Mouse (Mus musculus): ENCODE measurements around the gene Bcor. TPM values are rescaled to one million over a fixed set of nuclear protein-coding genes. Genes with fewer than 3 reads are reported as not detected.
A peak's percentile ranks its signal among the peaks of the same experiment; 100 is the strongest.

The Bcor gene
- polyA plus RNA-seq, 1 experiment = 11.1 TPM

DNA sequence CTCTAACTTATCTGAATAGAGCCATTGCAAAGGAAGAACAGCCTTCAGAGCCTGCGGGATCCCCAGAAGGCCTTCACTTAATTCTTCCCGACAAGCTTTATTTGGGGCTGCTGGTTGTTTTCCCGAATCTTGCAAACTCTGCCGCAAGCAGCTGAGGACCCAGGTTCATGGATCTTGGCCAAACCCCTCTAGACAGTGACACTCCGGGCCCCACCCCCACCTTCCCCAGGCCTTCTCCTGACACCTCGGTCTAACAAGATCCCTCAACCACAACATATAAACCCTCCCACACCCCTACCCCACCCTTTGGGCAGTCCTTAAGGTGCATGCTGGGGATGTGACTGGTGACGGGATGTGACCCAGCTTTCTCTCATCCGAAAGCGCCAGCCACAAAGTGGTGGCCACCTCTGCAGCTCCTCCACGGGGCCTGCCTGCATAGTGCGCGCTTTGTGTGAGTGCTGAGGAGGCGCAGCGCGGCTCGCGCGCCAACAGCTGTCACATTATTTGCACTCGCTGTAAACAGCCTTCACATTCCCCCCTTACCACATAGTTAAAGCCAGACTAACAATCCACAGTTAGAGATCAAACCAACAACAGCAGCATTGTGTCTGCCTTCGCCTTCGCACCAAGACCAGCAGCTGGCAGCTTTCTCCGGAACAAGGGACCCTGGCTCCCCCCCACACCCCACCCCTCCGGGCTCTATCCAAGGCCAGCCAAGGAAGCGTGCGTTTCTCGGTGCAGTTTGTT, 91.0 kb downstream of the Bcor start:
- Histone ChIP-seq H3K9me3 (no peaks in the 10 kb centered on the region), H3K4me3 (replicated peaks) (no peak overlapping the region), H3K36me3 (replicated peaks; ENCODE audit: low read length) (peaks cover 13% of the 10 kb centered on the region), H3K27me3 (replicated peaks) (peaks cover 59% of the 10 kb centered on the region), H3K4me1 (peaks cover 85% of the 10 kb centered on the region)
- TF ChIP-seq GATA1 (IDR thresholded peaks at IDR 0.05; ENCODE audit: borderline replicate concordance, low read length) (no peak), FLI1 (IDR thresholded peaks at IDR 0.05; ENCODE audit: low read length) (no peak)

DNA sequence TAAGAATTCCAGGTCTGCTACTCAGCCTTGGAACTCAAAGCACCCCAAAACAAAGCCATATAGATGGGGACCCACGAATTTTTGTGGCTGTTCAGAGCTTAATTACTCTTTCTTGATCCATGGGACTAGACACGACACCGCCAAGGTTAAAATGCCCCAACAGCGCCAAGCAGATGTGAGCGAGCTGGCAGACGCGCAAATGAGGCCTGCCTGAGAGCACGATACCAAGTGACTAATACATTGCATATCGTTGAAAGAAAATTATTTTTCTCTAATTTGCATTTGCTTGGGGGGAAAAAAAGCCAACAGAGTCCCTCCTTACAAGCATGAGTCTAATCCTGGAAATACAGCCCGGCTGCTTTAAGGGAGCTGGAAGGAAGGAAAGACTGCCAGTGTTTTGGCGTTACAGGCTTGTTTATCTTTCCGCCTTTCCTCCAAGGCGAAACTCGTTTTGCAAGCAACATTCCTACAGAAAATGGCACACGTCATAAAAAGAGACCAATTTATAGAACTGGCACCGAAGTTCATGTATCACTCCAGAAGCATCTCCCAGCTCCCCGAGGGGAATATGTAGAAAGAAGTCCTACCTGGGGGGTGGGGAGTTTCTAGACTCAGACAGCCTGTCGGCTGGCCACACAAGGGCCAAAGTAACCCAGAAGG, 92.2 kb downstream of the Bcor start:
- Histone ChIP-seq H3K36me3 (replicated peaks; ENCODE audit: low read length) (peaks cover 17% of the 10 kb centered on the region), H3K4me1 (peaks cover 79% of the 10 kb centered on the region), H3K4me3 (replicated peaks) (no peak overlapping the region), H3K9me3 (no peaks in the 10 kb centered on the region), H3K27me3 (replicated peaks) (peaks cover 62% of the 10 kb centered on the region)
- no peak for TF ChIP-seq GATA1 (IDR thresholded peaks at IDR 0.05; ENCODE audit: borderline replicate concordance, low read length)

DNA sequence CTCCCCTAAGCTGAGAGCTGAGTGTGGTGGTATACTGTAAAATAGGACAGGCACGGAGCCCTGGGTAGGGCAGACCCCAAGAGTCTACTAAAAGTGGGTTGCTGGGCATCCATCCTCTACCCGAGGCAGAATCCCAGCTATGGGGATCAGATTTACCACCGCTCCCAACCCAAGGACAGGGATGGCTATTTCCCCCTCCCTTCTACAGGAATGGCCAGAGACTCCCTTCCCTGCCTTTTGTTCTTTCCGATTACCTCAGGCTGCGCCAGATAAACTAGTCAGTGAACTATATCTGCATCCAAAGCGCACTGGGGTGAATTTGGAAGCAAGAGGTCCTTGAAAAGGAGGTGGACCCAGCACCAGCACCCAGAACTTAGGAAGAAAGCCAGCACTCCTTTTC, 93.1 kb downstream of the Bcor start:
- Histone ChIP-seq H3K4me1 (peaks cover 75% of the 10 kb centered on the region), H3K9me3 (no peaks in the 10 kb centered on the region), H3K4me3 (replicated peaks) (no peak overlapping the region), H3K36me3 (replicated peaks; ENCODE audit: low read length) (peaks cover 25% of the 10 kb centered on the region), H3K27me3 (replicated peaks) (peaks cover 62% of the 10 kb centered on the region)
- TF ChIP-seq GATA1 (IDR thresholded peaks at IDR 0.05; ENCODE audit: borderline replicate concordance, low read length) (no peak), FLI1 (IDR thresholded peaks at IDR 0.05; ENCODE audit: low read length) (no peak)

DNA sequence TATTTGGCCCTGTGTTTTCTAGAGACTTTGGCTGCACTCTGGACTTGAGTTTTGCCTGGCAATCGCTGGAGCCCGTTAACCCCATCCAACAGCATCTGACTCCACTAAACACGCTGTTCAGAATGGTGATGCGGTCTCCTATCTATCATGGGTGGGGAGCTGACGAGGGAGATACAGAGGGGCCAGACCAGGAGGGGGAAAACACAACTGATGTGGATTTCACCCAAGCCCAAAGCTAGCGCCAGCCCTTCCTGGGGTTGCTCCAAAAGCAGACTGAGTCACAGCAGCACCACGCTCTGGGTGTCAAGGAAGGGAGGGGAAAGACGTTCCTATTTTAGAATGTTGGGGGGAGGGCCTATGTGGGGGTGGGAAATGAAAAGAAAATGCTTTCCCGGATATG, 94.4 kb downstream of the Bcor start:
- Histone ChIP-seq H3K27me3 (replicated peaks) (peaks cover 66% of the 10 kb centered on the region), H3K4me1 (peaks cover 64% of the 10 kb centered on the region), H3K36me3 (replicated peaks; ENCODE audit: low read length) (peaks cover 37% of the 10 kb centered on the region), H3K4me3 (replicated peaks) (no peak overlapping the region), H3K9me3 (no peaks in the 10 kb centered on the region)
- no peak for TF ChIP-seq GATA1 (IDR thresholded peaks at IDR 0.05; ENCODE audit: borderline replicate concordance, low read length)
- TF ChIP-seq FLI1 (IDR thresholded peaks at IDR 0.05; ENCODE audit: low read length) = no peak

DNA sequence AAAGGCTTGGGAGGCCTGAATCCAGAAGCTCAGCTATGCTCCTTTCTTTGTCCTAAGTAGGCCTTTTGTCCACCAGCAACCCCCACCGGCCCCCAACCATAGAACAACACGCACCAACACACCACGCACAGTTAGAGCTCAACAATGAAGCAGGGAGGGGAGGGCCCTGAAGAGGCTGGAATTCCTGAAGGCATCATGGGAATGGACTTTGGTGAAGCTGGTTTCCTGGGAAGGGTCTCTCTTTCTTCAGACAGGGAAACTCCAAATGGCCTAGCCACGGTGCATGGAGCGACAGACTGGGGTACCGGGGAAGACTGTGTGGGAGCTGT, 97.3 kb downstream of the Bcor start:
- no peak for TF ChIP-seq GATA1 (IDR thresholded peaks at IDR 0.05; ENCODE audit: borderline replicate concordance, low read length)
- TF ChIP-seq FLI1 (IDR thresholded peaks at IDR 0.05; ENCODE audit: low read length) = no peak
- H3K4me3 ChIP-seq (replicated peaks) = no peak overlapping the region
- peaks cover 43% of the 10 kb centered on the region for H3K4me1 ChIP-seq
- no peaks in the 10 kb centered on the region for H3K9me3 ChIP-seq
- peaks cover 62% of the 10 kb centered on the region for H3K36me3 ChIP-seq (replicated peaks; ENCODE audit: low read length)
- peaks cover 50% of the 10 kb centered on the region for H3K27me3 ChIP-seq (replicated peaks)

DNA sequence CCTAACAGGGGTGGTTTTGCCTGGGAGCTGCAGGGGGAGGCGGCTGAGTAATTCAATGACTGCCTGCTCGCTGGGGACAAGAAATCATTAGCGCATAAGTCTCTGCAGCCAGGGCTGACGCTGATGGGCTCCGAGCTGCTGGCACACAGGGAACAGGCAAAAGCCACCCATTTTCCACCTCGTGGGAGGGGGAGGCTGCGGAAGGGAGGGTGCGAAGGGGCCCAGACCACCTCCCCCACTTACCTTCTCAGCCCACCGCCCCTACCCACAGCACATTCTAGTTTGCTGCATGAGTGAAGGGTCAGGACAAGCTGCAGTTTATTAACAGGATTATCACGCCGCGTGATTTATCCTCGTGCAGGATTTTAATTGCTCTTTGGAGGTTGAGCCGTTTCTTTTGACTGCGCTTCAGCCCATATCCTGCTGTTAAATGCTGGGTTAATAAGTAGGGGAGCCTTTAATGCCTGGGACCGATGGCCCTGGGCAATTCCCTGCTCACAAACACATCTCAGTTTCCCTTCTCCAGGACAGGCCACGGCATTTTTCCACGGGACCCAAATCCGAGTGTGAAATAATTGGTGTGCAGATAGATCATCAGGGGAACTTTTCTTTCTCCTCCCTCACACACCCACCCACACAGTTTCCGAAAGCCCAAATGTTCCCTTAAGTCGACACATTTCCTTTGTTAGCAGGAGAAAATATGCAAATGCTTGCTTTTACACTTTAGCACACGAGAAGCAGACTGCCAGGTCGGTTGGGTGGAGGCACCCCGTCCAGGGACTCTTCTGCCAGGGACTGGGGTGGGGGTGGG, 97.8 kb downstream of the Bcor start:
- H3K36me3 ChIP-seq (replicated peaks; ENCODE audit: low read length) = peaks cover 68% of the 10 kb centered on the region
- no peak overlapping the region for H3K4me3 ChIP-seq (replicated peaks)
- TF ChIP-seq FLI1 (IDR thresholded peaks at IDR 0.05; ENCODE audit: low read length) (no peak), GATA1 (IDR thresholded peaks at IDR 0.05; ENCODE audit: borderline replicate concordance, low read length) (no peak)
- H3K9me3 ChIP-seq = no peaks in the 10 kb centered on the region
- H3K4me1 ChIP-seq = peaks cover 40% of the 10 kb centered on the region
- H3K27me3 ChIP-seq (replicated peaks) = peaks cover 48% of the 10 kb centered on the region

DNA sequence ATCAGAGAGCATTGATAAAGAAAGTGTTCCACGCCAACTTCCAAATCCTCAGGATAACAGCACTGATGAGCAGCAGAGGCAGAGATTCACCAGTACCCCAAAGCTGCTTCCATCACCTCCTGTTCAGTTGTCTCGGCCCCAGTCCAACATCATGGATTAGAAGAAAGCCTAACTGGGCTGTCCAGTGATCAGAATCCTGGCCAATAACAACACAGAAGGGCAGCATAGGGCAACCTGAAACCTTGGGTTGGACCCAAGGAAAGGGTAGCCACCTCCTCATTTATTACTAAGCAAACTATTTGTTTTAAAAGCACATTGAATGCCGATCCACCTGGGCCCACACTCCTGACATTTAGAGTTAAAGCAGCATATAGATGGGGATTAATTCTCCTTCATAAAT, 99.3 kb downstream of the Bcor start:
- no peak for TF ChIP-seq FLI1 (IDR thresholded peaks at IDR 0.05; ENCODE audit: low read length)
- no peak for TF ChIP-seq GATA1 (IDR thresholded peaks at IDR 0.05; ENCODE audit: borderline replicate concordance, low read length)
- H3K36me3 ChIP-seq (replicated peaks; ENCODE audit: low read length) = peaks cover 83% of the 10 kb centered on the region
- H3K27me3 ChIP-seq (replicated peaks) = peaks cover 40% of the 10 kb centered on the region
- H3K4me1 ChIP-seq = peaks cover 27% of the 10 kb centered on the region
- H3K4me3 ChIP-seq (replicated peaks) = no peak overlapping the region
- H3K9me3 ChIP-seq = no peaks in the 10 kb centered on the region

DNA sequence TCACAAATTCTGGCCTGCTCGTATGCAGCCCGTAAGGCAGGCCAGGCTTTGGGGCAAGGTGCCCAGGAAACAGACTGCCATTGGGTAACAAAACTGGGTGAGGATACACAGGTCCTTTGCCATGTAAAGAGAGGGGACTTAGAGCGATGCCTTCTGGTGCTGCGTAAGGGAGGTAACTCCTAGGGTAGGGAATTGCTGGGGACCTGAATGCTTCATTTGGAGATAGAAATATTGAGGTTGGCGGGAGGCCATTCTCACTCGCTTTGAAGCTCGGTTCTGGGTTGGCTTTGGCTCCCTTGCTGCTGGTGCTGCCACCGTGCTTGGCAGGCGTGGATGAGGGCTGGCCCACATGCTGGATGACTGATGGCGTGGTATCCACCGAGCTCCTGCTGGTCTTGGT, 102.9 kb downstream of the Bcor start:
- Histone ChIP-seq H3K36me3 (replicated peaks; ENCODE audit: low read length) (peaks cover 94% of the 10 kb centered on the region), H3K9me3 (no peaks in the 10 kb centered on the region), H3K4me3 (replicated peaks) (peak overlapping the region; percentile 14), H3K27me3 (replicated peaks) (peaks cover 17% of the 10 kb centered on the region), H3K4me1 (peaks cover 6% of the 10 kb centered on the region; the same call in 1 of the 2 replicates)
- TF ChIP-seq GATA1 (IDR thresholded peaks at IDR 0.05; ENCODE audit: borderline replicate concordance, low read length) = no peak
- no peak for TF ChIP-seq FLI1 (IDR thresholded peaks at IDR 0.05; ENCODE audit: low read length)

DNA sequence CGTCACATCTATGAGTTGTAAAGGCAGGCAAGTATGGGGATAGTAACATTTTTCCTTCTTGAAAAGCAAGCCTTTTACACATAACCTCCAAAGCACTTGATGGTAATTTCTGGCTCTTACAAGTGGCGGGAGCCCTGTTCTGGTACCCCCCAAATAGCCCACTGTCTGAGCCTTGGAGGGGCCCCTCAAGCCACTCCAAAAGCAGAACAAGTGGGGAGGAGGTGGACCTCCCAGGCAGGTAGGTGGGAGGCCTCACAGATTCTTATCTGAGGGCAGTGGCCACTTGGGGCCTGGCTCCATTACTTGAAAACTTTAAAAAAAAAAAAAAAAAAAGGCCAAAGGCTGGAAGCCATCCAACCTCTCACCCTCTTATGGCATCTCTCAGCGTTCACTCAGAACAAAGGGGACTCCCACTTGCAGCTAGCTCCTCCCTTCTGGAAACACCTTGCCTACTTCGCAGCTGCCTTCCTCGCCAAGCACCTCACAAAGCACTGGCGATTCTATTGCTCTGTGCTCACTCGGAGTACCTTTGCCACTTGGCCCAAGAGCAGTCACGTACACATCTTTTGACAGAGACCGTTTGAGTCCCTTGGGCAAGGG, 106.7 kb downstream of the Bcor start:
- Histone ChIP-seq H3K36me3 (replicated peaks; ENCODE audit: low read length) (peaks cover 94% of the 10 kb centered on the region), H3K9me3 (no peaks in the 10 kb centered on the region), H3K4me1 (0 out of 2 replicates have a peak, but pooled peaks cover 3% of the 10 kb centered on the region), H3K27me3 (replicated peaks) (peaks cover 15% of the 10 kb centered on the region), H3K4me3 (replicated peaks) (no peak overlapping the region)
- TF ChIP-seq FLI1 (IDR thresholded peaks at IDR 0.05; ENCODE audit: low read length) (no peak), GATA1 (IDR thresholded peaks at IDR 0.05; ENCODE audit: borderline replicate concordance, low read length) (no peak)
